Mouse (Mus musculus) layer of hippocampus, adult 2 months (tissue): ENCODE data around the gene Tbpl2. TPM values are rescaled to one million over a fixed set of nuclear protein-coding genes. Genes with fewer than 3 reads are reported as not detected.

Source experiments
- DNase-seq, 2 experiments: peaks; one replicate each; pipeline ENCODE4 v3.0.0; 2022; ENCODE audit warnings: low spot score in 2 of 2
- H3K27ac ChIP-seq: fragments of 200-600 bp; 2 replicates; pipeline ENCODE4 v1.8.1; 2022
- H3K4me3 ChIP-seq: fragments of 200-600 bp; 2 replicates; pipeline ENCODE4 v1.8.1; 2022; ENCODE audit warnings: mild to moderate bottlenecking
- CTCF ChIP-seq: fragments of 200-600 bp; conservative IDR thresholded peaks from 2 replicates; pipeline ENCODE4 v1.8.1; 2022; ENCODE audit warnings: antibody characterized with exemption, mild to moderate bottlenecking, moderate library complexity
- long read RNA-seq, 2 experiments: library from polyadenylated mRNA; stranded (forward); transcript quantifications; one replicate each; pipeline ENCODE4 v2.0.0; 2021; ENCODE audit warnings: borderline mapping rate in 2 of 2
- total RNA-seq, 2 experiments: library from RNA; stranded (reverse); gene quantifications; 2 replicates each; pipeline ENCODE4 v1.2.3; 2021

The Tbpl2 gene
- total RNA-seq: not detected
- long read RNA-seq, experiment 1: 0 reads
- long read RNA-seq, experiment 2: 0 reads

DNA sequence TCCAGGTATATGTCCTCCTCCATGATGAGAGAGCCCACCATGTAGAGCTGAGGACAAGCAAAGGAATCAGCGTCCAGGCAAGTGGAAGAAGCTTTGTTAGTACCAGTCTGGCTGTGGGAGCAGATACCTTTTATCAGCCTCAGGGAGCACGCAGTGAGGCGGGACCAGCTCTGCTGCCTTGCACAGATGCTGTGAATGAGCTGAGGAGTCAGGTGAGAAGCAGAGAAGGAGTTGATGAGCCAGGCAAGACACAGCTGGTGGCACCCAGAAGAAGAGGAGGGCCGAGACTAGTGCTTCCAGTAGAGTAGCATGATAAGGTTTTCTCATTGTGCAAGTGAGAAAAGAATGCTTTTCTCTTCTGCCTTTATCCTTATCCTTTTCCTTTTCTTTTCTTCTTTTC, at the start of gene Tbpl2:
Gene Tbpl2, minus strand, starts transcription at position 101 of the 400 bp plus-strand sequence.
- no peak for TF ChIP-seq CTCF
- DNase-seq: no peak
- Histone ChIP-seq H3K27ac (no peak within 1 kb of the TSS), H3K4me3 (no peak within 1 kb of the TSS)

DNA sequence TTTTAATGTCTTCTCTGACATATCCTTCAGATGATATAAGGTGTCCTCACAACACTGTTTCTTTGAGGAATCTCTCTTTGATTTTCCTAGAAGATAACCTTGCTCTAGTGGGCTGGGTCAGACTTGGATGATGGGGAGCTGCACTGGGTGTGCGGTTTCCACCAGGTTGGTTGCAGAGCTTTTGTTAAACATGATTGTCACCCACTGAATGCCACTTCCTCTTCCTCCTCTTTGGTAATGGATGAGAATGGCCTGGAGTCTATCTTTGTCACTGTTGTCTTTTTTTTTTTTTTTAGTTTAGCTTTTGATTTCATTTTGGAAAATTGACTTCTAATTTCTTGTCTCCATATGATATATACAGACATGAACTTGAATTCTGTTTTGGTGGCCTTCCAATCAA, 38.0 kb upstream of the Tbpl2 start:
- TF ChIP-seq CTCF: no peak
- DNase-seq: no peak
- H3K27ac ChIP-seq: no peak overlapping the region
- no peak overlapping the region for H3K4me3 ChIP-seq

DNA sequence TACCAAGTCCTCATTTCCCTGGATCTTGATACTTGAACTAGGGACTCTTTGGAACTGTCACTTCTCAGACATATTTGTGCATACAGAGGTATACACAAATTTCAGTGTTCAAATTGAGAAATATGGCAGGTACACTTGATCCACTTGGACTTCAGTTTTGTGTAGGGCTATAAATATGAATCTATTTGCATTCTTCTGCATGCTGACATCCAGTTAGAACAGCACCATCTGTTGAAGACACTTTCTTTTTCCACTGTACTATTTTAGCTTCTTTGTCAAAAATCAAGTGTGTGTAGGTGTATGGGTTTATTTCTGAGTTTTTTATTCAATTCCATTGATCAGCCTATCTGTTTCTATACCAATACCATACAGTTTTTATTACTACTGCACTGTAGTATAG, 12.7 kb upstream of the Tbpl2 start:
- H3K4me3 ChIP-seq: no peak overlapping the region
- no peak for TF ChIP-seq CTCF
- DNase-seq: no peak
- no peak overlapping the region for H3K27ac ChIP-seq

GRCm38 (mm10) chr2:24103619-24104289, 7.4 kb upstream of the Tbpl2 start:
- no peak for DNase-seq
- TF ChIP-seq CTCF: no peak
- Histone ChIP-seq H3K27ac (no peak overlapping the region), H3K4me3 (no peak overlapping the region)

GRCm38 (mm10) chr2:24090921-24091320, 5.5 kb downstream of the Tbpl2 start:
- Histone ChIP-seq H3K4me3 (no peak overlapping the region), H3K27ac (no peak overlapping the region)
- TF ChIP-seq CTCF: no peak
- no peak for DNase-seq

DNA sequence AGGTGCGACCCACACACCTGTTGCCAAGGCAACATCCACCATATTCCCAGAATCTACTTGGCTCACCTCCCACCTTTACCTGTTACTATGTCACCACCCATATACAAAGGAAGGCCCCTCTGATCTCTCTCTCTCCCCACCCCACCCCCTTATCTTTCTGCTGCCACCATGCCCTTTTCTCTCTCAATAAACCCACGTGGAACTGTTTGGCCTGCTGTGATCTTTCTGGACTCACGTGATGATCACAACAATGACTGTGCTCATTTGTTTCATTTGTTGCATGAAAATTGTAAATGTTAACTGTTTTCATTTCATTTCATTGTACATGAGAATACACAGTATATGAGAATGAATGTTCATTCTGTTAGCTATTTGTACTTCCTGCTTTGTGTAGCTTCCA, 45.9 kb downstream of the Tbpl2 start:
- H3K4me3 ChIP-seq: no peak overlapping the region
- H3K27ac ChIP-seq: no peak overlapping the region
- TF ChIP-seq CTCF: no peak

GRCm38 (mm10) chr2:24049344-24049990, 46.9 kb downstream of the Tbpl2 start, which contains the start of gene Hnmt:
Gene Hnmt, minus strand, starts transcription at chr2:24049394.
- DNase-seq: no peak
- TF ChIP-seq CTCF: no peak
- peak within 1 kb of the TSS; percentile 94 for H3K27ac ChIP-seq

More for the DNA sequence above, 45.9 kb downstream of the Tbpl2 start:
- no peak for DNase-seq

DNA sequence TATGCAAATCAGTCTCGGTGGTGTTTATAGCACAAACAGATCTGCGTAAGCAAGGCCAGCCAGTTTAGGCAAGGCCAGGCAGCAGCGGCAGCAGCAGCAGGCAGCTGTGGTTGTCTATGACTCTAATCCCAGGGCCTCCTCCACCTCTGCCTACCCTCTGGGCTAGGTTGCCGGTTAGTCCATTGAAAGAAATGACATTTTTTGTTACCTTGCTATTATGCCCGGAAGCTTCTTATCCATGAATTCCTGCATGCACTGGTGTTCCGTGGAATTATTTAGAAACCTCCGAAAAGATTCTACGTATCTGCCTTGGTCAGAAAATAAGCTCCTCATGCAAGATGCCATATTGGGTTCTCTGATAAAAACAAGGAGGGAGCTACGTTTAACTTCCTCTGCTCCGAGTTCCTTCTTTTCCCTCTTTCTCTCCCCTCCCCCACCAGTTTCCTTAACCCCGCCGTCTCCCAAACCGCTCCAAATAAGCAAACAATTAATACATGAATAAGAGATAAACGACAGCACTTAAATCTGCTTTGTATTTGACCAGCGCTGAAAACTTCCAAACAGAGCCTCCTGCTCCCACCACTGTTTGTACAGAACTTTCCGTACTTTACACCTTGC, 47.8 kb downstream of the Tbpl2 start:
- no peak for TF ChIP-seq CTCF
- Histone ChIP-seq H3K27ac (peak overlapping the region; percentile 94), H3K4me3 (peak overlapping the region; percentile 83)
- peak; percentile 32 to 52 for DNase-seq

More at GRCm38 (mm10) chr2:24049344-24049990, 46.9 kb downstream of the Tbpl2 start, which contains the start of gene Hnmt:
- H3K4me3 ChIP-seq: peak within 1 kb of the TSS; percentile 83

GRCm38 (mm10) chr2:24047551-24048479, 48.6 kb downstream of the Tbpl2 start:
- no peak for DNase-seq
- H3K4me3 ChIP-seq: peak overlapping the region; percentile 83
- peak overlapping the region; percentile 94 for H3K27ac ChIP-seq
- TF ChIP-seq CTCF: no peak

DNA sequence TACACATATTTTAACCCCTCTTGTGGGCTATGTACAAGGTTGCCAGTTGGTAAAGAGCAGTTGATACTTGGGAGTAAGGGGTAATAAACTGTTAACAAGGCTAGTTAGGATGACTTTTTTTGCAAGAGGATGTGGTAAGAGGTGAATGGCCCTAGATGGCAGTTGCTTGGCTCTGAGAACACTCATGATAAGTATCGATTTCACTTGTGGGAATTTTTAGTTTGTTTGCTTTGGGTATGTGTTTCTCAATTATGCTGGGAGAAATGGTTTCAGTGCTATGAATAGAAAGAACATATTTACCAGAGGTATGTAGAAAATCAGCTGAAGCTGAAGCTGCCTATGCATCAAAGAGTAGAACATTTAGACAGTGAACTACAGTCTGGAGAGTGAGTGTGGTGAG, 53.5 kb downstream of the Tbpl2 start:
- Histone ChIP-seq H3K4me3 (no peak overlapping the region), H3K27ac (no peak overlapping the region)
- DNase-seq: no peak
- no peak for TF ChIP-seq CTCF

- Histone ChIP-seq H3K27ac (no peak overlapping the region), H3K4me3 (no peak overlapping the region)
- no peak for DNase-seq
- no peak for TF ChIP-seq CTCF
Observed at GRCm38 (mm10) chr2:24040531-24040930, 55.9 kb downstream of the Tbpl2 start.

Other genes starting within 250 kb of the Tbpl2 start
- 10 to 100 TPM; 27.3 to 29.1 TPM for gene Hnmt, start 47.2 kb downstream of the Tbpl2 start, total RNA-seq
- gene Il1f8, start 56.6 kb upstream of the Tbpl2 start, total RNA-seq: not detected
- gene Il1f9, start 89.9 kb upstream of the Tbpl2 start, total RNA-seq: not detected
- not detected for gene Il1f6, start 118.8 kb upstream of the Tbpl2 start, total RNA-seq
- gene Il1f5, start 180.4 kb upstream of the Tbpl2 start, total RNA-seq: not detected
- not detected for gene Il1f10, start 194.6 kb upstream of the Tbpl2 start, total RNA-seq
- gene Il1rn, start 240.3 kb upstream of the Tbpl2 start, total RNA-seq: not detected